Mouse (Mus musculus) midbrain, embryonic 13.5 days (tissue): ENCODE measurements around the gene Mapkbp1. TPM values are rescaled to one million over a fixed set of nuclear protein-coding genes. Genes with fewer than 3 reads are reported as not detected.

Experiments used
- ATAC-seq: fragments of 200-750 bp; cut with Nextera tagmentation; 2 replicates; pipeline ENCODE4 v1.8.0; 2017; ENCODE audit warnings: mild to moderate bottlenecking, moderate TSS enrichment, moderate library complexity
- H3K27ac ChIP-seq: fragments of 300-500 bp; sonication (generic); 2 replicates; pipeline ENCODE4 v1.5.1; 2015; ENCODE audit warnings: inconsistent platforms, mild to moderate bottlenecking, moderate library complexity
- H3K27me3 ChIP-seq: fragments of 300-500 bp; sonication (generic); 2 replicates; pipeline ENCODE4 v1.6.1; 2015; ENCODE audit warnings: mild to moderate bottlenecking, inconsistent platforms
- H3K36me3 ChIP-seq: fragments of 300-500 bp; sonication (generic); 2 replicates; pipeline ENCODE4 v1.6.1; 2015; ENCODE audit warnings: mild to moderate bottlenecking, inconsistent platforms
- H3K4me1 ChIP-seq: fragments of 300-500 bp; sonication (generic); replicated peaks from 2 replicates; pipeline ENCODE4 v1.6.1; 2015; ENCODE audit warnings: inconsistent platforms
- H3K4me2 ChIP-seq: fragments of 300-500 bp; sonication (generic); replicated peaks from 2 replicates; pipeline ENCODE4 v1.6.1; 2015; ENCODE audit warnings: moderate library complexity, mild to moderate bottlenecking, inconsistent platforms
- H3K4me3 ChIP-seq: fragments of 300-500 bp; sonication (generic); replicated peaks from 2 replicates; pipeline ENCODE4 v1.5.1; 2015; ENCODE audit warnings: mild to moderate bottlenecking, inconsistent platforms
- H3K9ac ChIP-seq: fragments of 300-500 bp; sonication (generic); replicated peaks from 2 replicates; pipeline ENCODE4 v1.6.1; 2015; ENCODE audit warnings: mild to moderate bottlenecking, inconsistent platforms
- H3K9me3 ChIP-seq: fragments of 300-500 bp; sonication (generic); 2 replicates; pipeline ENCODE4 v1.6.1; 2016; ENCODE audit warnings: mild to moderate bottlenecking, inconsistent platforms
- WGBS: fragments of 180-500 bp; shearing (Covaris S2); methylation state at CpG from one replicate; pipeline ENCODE4 v1.1.7; 2015; 5-methylcytosine and 5-hydroxymethylcytosine counted together
- polyA plus RNA-seq: library from polyadenylated mRNA; unstranded; fragments of >200 nt; fragmentation: Nextera tagmentation; extraction: Ambion mirVana; gene quantifications from 2 replicates; pipeline ENCODE4 v1.2.1, GENCODE M21; 2015

Mapkbp1 gene
- polyA plus RNA-seq, 1 experiment from 2014 or later = 6.0 TPM

DNA sequence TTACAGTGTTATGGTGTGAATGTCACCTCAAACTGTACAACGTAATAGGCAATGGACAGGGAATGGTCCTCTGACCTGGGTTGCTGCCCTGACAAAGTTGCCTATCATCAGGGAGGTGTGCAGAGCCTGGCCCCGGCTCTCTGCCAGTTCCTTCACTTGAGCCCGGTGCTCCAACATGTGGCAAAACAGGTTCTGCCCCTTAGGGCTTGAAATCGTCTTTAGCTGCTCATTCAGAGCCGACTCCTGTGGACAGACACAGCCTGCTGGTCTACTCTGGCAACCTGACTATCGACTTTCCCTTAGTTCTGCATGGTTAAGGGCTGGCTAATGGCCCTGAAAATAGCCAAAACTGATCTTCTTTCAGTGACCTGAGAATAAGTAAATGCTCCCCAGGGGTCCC lies 87.7 kb downstream of the Mapkbp1 start:
- Histone ChIP-seq H3K4me2 (no peak overlapping the region), H3K9ac (no peak overlapping the region), H3K4me3 (no peak overlapping the region), H3K36me3 (no peaks in the 10 kb centered on the region), H3K9me3 (no peaks in the 10 kb centered on the region), H3K4me1 (no peaks in the 10 kb centered on the region), H3K27ac (no peak overlapping the region), H3K27me3 (no peaks in the 10 kb centered on the region)
- ATAC-seq = no peak
- WGBS = 82% methylated on average over 6 of the region's 6 CpGs

DNA sequence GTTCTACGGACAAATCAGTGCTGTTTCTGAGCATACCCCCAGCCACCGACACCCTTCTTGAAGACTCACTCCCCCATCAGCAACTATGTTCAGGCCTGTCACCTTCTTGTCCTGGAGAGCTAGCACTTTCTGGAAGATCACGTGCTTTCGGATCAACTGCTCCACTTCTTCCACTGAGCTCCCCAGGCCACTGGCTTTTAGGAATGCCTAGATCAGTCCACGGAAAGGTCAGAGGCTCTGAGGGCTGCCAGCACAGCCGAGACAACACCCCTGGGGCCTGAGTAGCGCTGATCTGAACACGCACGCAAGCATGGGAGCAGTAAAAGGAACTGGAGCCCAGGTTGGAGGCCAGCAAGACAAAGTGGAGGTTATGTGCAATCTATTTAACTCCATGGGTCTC lies 88.2 kb downstream of the Mapkbp1 start:
- WGBS = 79% methylated on average over 9 of the region's 9 CpGs
- Histone ChIP-seq H3K4me1 (no peaks in the 10 kb centered on the region), H3K9ac (no peak overlapping the region), H3K36me3 (no peaks in the 10 kb centered on the region), H3K9me3 (no peaks in the 10 kb centered on the region), H3K27me3 (no peaks in the 10 kb centered on the region), H3K4me3 (no peak overlapping the region), H3K4me2 (no peak overlapping the region), H3K27ac (no peak overlapping the region)
- no peak for ATAC-seq

GRCm38 (mm10) chr2:120062248-120062647 lies 89.7 kb downstream of the Mapkbp1 start:
- Histone ChIP-seq H3K27me3 (no peaks in the 10 kb centered on the region), H3K27ac (no peak overlapping the region), H3K4me1 (no peaks in the 10 kb centered on the region), H3K4me2 (no peak overlapping the region), H3K9ac (no peak overlapping the region; the same call in 1 of the 2 replicates), H3K36me3 (no peaks in the 10 kb centered on the region), H3K4me3 (no peak overlapping the region), H3K9me3 (no peaks in the 10 kb centered on the region)
- 73% methylated on average over 8 of the region's 8 CpGs for WGBS
- no peak for ATAC-seq

- H3K9me3 ChIP-seq = no peaks in the 10 kb centered on the region
- H3K9ac ChIP-seq = no peak overlapping the region
- no peaks in the 10 kb centered on the region for H3K36me3 ChIP-seq
- H3K4me1 ChIP-seq = no peaks in the 10 kb centered on the region
- no peak overlapping the region for H3K4me2 ChIP-seq
- no peak overlapping the region for H3K4me3 ChIP-seq
- no peak overlapping the region for H3K27ac ChIP-seq
- H3K27me3 ChIP-seq = no peaks in the 10 kb centered on the region
- no peak for ATAC-seq
- WGBS = 87% methylated on average over 6 of the region's 6 CpGs
Observed at GRCm38 (mm10) chr2:120064639-120065038, 92.1 kb downstream of the Mapkbp1 start.

DNA sequence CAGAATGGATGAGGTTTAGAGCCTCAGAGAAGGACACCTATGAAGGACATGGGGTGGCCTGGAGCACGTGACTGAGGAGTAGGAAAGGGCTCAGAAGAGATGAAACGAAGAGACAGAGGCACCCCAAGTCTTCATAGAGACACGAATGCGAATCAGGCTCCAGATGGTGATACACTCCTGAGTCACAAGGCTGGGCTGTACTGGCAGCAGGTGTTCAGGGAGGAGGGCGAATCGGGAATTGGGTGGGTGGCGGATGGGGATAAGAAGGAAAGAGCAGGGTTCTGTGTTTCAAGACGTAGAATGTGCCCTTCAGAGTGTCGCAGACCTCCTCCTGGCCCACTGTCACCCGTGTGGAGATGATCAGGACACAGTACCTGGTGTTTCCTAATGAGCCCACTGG lies 92.7 kb downstream of the Mapkbp1 start:
- Histone ChIP-seq H3K27ac (no peak overlapping the region), H3K4me1 (no peaks in the 10 kb centered on the region), H3K27me3 (no peaks in the 10 kb centered on the region), H3K9me3 (no peaks in the 10 kb centered on the region), H3K4me2 (no peak overlapping the region), H3K4me3 (no peak overlapping the region), H3K9ac (no peak overlapping the region), H3K36me3 (no peaks in the 10 kb centered on the region)
- no peak for ATAC-seq
- WGBS = 90% methylated on average over 10 of the region's 10 CpGs

GRCm38 (mm10) chr2:120066224-120066623 lies 93.7 kb downstream of the Mapkbp1 start:
- ATAC-seq = no peak
- WGBS = 84% methylated on average over 3 of the region's 3 CpGs
- Histone ChIP-seq H3K27ac (no peak overlapping the region), H3K27me3 (no peaks in the 10 kb centered on the region), H3K9me3 (no peaks in the 10 kb centered on the region), H3K9ac (no peak overlapping the region), H3K4me3 (no peak overlapping the region), H3K4me2 (no peak overlapping the region), H3K36me3 (no peaks in the 10 kb centered on the region), H3K4me1 (no peaks in the 10 kb centered on the region)

GRCm38 (mm10) chr2:120068555-120069465 lies 96.3 kb downstream of the Mapkbp1 start:
- no peaks in the 10 kb centered on the region for H3K9me3 ChIP-seq
- H3K27me3 ChIP-seq = no peaks in the 10 kb centered on the region
- peak; percentile 65 for ATAC-seq
- peak overlapping the region; percentile 25 for H3K4me2 ChIP-seq
- no peak overlapping the region for H3K9ac ChIP-seq
- H3K4me1 ChIP-seq = no peaks in the 10 kb centered on the region
- H3K4me3 ChIP-seq = no peak overlapping the region
- 38% methylated on average over 16 of the region's 16 CpGs for WGBS
- H3K27ac ChIP-seq = no peak overlapping the region
- H3K36me3 ChIP-seq = no peaks in the 10 kb centered on the region

- Histone ChIP-seq H3K36me3 (no peaks in the 10 kb centered on the region), H3K27me3 (peaks cover 4% of the 10 kb centered on the region; the same call in 1 of the 2 replicates), H3K9ac (no peak overlapping the region), H3K9me3 (no peaks in the 10 kb centered on the region), H3K4me2 (no peak overlapping the region), H3K4me3 (no peak overlapping the region), H3K27ac (no peak overlapping the region), H3K4me1 (no peaks in the 10 kb centered on the region)
- ATAC-seq = no peak
- 66% methylated on average over 8 of the region's 8 CpGs for WGBS
Observed at GRCm38 (mm10) chr2:120069466-120069990, 97.0 kb downstream of the Mapkbp1 start.

DNA sequence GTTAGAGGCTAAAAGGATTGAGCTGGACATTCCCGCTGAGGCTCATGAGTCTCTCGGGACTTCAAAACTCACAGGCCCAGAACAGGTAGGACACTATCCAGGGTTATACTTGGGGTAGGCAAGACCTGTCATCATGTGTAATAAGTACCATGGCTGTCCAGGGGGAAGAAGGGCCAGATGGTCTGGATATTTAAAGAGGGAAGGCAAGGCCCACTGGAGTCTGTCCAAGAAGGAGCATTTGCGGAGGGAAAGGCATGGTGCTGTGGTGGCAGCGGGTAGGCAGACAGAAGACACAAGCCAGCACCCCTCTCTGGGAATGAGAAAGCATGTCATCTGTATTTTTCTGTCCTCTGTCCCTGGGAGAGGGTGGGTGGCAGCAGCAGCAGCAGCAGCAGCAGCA lies 101.6 kb downstream of the Mapkbp1 start:
- no peak overlapping the region for H3K9ac ChIP-seq
- no peak for ATAC-seq
- no peaks in the 10 kb centered on the region for H3K9me3 ChIP-seq
- H3K4me2 ChIP-seq = no peak overlapping the region
- H3K27ac ChIP-seq = no peak overlapping the region
- peaks cover 35% of the 10 kb centered on the region for H3K27me3 ChIP-seq
- H3K4me1 ChIP-seq = peaks cover 11% of the 10 kb centered on the region
- 92% methylated on average over 4 of the region's 4 CpGs for WGBS
- no peak overlapping the region for H3K4me3 ChIP-seq
- no peaks in the 10 kb centered on the region for H3K36me3 ChIP-seq

GRCm38 (mm10) chr2:120076076-120076705 lies 103.7 kb downstream of the Mapkbp1 start:
- Histone ChIP-seq H3K27me3 (peaks cover 35% of the 10 kb centered on the region), H3K4me2 (peak overlapping the region; percentile 67), H3K4me1 (peaks cover 11% of the 10 kb centered on the region), H3K4me3 (peak overlapping the region; percentile 41), H3K27ac (no peak overlapping the region), H3K9ac (peak overlapping the region; percentile 46; the same call in 1 of the 2 replicates), H3K36me3 (no peaks in the 10 kb centered on the region), H3K9me3 (no peaks in the 10 kb centered on the region)
- 2% methylated on average over 36 of the region's 36 CpGs for WGBS
- ATAC-seq = peak; percentile 80
